Mouse (Mus musculus): Measurements from ENCODE around the gene Grk5.

Gene Grk5

GRCm38 (mm10) chr19:60981391-60981790, 91.8 kb downstream of the Grk5 start:
- no peak for DNase-seq

- no peak for DNase-seq
Observed at GRCm38 (mm10) chr19:60981894-60982293, 92.3 kb downstream of the Grk5 start.

- no peak for DNase-seq
Observed at GRCm38 (mm10) chr19:60989766-60990165, 100.2 kb downstream of the Grk5 start.

- DNase-seq, result no peak
Observed at GRCm38 (mm10) chr19:60994214-60994613, 104.7 kb downstream of the Grk5 start.

DNA sequence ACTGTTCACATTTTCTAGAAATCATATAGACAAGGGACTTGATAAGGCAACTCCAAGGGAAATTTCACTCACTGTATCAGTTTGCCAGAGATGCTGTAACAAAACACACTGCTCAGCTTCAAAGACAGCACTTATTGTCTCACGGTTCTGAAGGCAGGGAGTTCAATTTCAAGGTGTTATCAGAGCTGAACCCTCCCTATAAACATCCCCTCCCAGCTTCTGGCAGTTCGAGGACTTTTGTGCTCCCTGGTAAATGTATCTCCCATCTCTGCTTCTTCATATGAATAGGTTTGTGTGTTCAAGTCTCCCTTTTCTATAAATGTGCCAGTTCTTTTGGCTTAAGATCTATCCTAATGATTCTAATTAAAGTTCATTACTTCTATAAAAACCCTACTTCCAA, 105.3 kb downstream of the Grk5 start:
- no peak for DNase-seq

- DNase-seq, result peak; percentile 51
Observed at GRCm38 (mm10) chr19:60997784-60998183, 108.2 kb downstream of the Grk5 start.

DNA sequence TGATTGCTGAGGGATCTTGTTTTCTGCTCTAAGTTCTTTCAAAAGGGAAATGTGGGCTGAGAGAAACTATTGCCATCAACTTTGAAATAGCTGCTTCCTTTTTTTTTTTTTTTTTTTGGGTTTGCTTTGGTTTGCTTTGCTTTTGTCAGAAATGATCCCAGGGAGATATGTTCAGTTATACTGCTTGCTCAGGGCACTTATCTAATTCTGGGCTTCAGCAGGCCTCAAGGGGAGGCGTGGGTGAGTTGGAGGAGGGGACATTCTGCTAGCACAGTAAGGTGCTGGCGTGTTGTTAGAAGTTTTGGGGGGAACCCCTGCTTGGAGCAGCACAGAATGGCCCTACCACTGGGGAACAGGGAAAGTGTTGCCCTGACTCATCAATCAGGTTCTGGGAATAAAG, 110.1 kb downstream of the Grk5 start:
- no peak for DNase-seq

DNA sequence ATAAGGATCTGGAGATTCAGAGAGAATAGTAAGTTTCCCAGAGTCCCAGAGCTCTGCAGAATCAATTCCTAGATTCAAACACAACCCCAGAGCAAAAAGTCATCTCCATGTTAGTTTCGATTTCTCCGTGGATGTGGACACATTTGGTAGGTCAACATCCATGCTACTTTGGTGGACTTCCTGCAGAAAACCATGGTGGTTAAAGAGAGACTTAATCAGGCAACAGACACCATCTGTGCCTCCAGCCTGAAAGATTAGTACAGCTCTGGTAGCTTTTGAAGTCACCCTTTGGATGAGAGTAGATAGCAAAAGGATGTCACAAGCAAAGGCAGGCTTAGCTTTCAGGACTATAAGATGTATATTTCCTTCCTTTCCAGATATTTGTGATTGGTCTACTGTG, 111.4 kb downstream of the Grk5 start:
- DNase-seq, result no peak

DNA sequence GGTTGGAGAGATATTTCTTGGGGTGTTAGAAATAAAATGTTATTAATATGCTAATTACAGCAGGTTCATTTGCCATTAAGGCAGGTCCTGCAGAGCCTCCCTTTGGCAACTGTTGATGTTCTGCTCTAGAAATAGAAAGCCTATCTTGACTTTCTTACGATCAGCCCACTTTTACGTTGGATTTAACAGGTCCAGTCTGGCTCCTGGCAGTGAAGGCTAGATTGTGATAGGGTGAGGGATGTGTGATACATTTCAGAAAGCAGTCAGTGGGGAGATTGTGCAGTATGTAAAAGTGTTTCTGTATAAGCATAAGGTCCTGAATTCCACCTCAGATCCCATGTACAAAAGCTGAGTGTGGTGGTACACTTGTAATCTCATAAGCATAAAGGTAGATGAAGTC, 119.7 kb downstream of the Grk5 start:
- DNase-seq, result peak; percentile 24

- no peak for DNase-seq
Observed at GRCm38 (mm10) chr19:61017477-61018266, 128.1 kb downstream of the Grk5 start.

GRCm38 (mm10) chr19:61021502-61021901, 132.0 kb downstream of the Grk5 start:
- no peak for DNase-seq

GRCm38 (mm10) chr19:61021939-61022566, 132.5 kb downstream of the Grk5 start:
- peak; percentile 14 for DNase-seq

- no peak for DNase-seq
Observed at GRCm38 (mm10) chr19:61031570-61031969, 142.0 kb downstream of the Grk5 start.

DNA sequence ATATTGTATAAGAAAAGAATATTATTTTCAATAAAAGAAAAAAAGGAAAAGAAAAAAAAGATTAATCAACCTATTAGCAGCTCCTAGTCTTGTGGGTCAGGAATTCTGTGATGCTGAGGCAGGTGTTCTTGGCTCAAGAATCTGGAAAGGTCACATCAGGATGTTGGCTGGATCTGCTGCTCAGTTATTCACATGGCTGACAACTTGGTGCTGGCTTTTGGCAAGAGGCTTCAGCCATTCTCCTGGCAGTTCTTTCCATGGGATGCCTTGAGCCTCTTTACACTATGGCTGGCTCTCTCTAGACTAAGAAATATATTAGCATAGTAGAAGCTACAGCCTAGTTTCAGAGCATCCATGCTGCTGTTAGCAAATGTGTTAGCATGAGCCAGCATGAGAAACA, 149.6 kb downstream of the Grk5 start:
- no peak for DNase-seq

- DNase-seq, result no peak
Observed at GRCm38 (mm10) chr19:61048646-61049045, 159.1 kb downstream of the Grk5 start.

DNA sequence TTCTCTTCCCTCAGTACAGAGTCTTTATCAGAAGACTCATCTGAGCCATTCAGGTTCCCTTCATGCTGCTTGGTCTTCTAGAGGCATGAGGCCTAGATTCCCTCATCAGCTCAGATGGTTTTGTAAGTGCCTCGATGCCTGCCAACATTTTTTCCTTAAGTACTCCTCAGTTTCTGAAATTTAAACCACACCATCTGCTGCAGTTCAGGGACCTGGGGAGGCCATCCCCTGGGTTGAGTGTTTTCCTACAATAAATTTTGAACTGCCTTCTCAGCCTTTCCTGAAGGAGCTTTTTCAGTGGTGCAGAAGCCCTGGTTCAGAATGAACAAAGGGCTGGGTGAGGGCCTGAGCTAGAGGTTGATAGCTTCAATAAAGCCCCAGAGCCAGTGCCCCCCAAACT, 159.9 kb downstream of the Grk5 start:
- DNase-seq, result no peak

- no peak for DNase-seq
Observed at GRCm38 (mm10) chr19:61051151-61051550, 161.6 kb downstream of the Grk5 start.

- DNase-seq, result no peak
Observed at GRCm38 (mm10) chr19:61052008-61052407, 162.5 kb downstream of the Grk5 start.

- no peak for DNase-seq
Observed at GRCm38 (mm10) chr19:61052786-61053185, 163.2 kb downstream of the Grk5 start.

DNA sequence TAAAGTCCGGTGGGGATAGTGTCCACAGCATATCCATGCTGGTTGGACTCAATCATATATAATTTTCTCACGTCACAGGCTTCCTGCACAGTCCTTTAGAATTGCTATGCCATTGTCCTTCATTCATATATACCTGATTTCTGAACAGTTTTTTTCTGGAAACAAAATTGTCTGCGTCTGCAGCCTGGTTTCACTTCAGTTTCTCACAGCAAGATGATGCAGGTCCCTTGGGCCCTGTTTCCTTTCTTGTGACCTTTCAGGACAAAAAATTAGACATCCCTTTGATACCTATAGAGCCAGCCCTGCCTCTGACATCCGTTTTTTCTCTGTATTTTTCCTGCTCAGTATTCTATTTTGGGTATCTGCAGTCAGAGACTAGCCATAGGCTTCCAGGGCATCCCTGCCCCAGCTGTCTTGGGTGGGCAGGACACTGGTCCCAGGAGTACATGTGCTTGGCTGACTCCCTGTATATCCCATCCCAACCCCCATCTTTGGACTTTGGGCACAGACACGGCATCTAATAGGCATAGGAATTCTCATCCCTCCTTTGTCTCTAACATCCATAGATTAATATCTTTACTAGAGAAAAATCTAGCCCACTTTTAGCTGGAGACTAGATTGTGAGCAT, 167.3 kb downstream of the Grk5 start:
- no peak for DNase-seq

GRCm38 (mm10) chr19:61057581-61057980, 168.0 kb downstream of the Grk5 start:
- DNase-seq, result peak; percentile 65

DNA sequence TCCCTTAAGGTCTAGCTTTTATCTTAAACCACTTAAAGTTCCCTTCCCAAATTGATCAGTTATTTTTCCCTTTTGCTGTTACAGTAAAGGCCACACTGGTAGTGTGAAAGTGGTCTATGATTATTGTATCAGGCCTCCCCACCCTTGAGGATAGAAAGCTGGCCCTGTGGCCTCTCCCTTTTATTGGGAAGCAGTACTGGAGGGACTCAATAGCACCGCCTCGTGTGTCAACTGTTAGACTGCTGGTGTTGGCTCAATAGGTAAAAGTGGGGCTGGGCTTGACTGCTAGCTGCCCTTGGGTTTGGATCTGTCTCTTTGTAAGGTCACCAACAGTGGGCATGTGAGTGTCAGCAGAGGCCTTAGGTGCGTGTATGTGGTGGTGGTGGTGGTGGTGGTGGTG, 174.8 kb downstream of the Grk5 start:
- no peak for DNase-seq

DNA sequence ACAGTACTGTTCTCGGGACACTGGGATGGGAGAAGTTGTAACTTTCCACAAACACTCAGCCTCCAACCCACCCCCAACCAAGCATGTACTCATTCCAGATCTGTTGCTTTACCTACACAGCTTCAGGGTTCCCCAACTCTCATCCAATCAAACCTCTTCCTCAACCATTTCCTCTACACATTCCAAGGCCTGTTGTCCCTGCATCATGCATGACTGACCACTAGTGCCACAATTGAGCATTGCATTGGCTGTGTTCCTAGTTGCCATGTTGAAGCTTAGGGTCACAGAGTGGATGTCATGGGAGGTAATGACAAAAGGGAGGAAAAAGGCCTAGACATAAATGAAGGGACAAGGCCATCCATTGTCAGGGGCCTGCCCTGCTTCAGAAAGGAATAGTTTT, 175.5 kb downstream of the Grk5 start:
- DNase-seq, result peak; percentile 43

DNA sequence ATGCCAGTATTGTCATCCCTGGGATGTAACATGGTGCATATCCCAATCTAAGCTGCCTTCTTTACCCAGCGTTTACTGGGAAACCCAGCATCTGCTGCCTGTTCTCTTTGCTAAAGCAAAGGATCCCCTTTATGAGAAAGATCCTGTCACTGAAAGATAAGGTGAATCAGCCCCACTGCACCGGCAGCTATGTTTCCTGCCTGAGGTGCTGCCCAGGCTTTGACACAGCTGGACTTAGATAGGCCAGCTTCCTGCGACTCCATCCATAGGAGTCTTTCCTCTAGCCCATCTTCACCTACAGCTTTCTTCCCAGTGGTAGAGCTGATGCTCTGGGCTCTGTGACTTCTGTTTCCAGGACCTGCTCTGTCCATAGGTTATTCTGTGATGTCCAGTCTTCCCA, 189.1 kb downstream of the Grk5 start:
- no peak for DNase-seq

Data from kidney, adult 11 months (tissue).